Mouse (Mus musculus): ENCODE results near the gene Gna11.

Gene Gna11

DNA sequence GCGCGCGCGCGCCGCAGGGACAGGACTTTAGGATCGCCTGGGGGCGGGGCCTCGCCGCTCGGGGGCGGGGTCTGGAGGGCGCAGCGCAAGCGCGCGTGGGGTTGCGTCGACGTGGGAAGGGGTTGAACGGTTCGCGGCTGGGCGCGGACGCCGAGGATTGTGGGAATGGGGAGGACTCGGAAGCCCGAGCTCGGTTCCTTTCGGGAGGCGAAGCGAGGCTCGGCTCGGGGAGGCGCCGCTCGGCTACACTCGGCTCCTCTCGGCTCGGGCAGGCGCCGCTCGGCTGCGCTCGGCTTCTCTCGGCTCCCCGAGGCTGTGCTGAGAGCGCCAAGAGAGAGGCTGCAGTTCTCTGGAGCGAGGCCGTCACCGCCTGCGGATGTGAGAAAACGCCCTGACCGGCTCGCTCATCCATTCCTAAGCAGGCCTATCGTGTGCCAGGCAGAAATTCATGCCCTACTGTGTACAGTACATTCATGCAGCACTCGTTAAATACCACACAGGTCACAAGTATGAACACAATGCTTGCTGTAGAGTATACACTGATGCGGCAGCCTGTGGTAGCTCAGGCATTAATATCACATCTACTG is at the start of gene Gna11:
Gna11 (minus strand) TSS at position 30 of the 587 bp plus-strand sequence.
- peak; percentile 99 to 100 for DNase-seq

- no peak for DNase-seq
Observed at GRCm38 (mm10) chr10:81593935-81594334, 48.9 kb upstream of the Gna11 start.

GRCm38 (mm10) chr10:81593223-81593622 is 48.2 kb upstream of the Gna11 start:
- no peak for DNase-seq

GRCm38 (mm10) chr10:81592631-81593030 is 47.6 kb upstream of the Gna11 start:
- no peak for DNase-seq

DNA sequence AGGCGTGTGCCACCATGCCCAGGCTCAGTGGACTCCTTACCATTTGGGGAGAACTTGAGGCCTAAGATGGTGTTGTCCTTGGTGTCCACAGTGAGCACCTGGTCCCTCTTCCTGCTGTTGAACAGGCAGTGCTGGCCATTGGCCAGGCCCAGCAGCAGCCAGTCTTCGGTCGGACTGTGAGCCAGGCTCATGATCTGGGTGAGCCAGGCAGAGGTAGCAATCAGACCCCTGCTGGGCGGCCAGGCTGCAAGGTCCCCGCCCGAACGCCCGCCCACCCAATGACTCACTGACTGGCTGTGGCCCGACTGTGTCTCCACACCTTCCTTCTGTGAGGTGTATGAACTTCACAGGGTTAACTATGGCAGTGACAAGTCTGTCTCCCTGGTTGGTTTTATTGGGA is 46.9 kb upstream of the Gna11 start:
- DNase-seq = no peak

DNA sequence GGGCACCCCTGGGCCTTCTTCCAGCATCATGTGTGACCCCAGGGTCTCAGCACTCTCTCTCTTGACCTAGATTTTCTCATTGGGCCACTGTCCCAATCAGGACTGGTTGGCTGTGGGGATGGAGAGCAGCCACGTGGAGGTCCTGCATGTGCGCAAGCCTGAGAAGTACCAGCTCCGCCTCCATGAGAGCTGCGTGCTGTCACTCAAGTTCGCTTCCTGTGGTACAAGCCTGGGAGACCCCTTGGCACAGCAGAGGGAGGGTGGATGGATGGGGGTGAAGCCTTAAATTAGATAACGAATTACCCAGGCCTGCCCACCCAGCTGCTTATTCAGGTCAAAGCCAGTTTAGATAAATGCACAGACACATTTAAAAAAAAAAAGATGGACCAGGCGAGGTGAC is 43.7 kb upstream of the Gna11 start:
- DNase-seq = no peak

GRCm38 (mm10) chr10:81583347-81583746 is 38.4 kb upstream of the Gna11 start:
- DNase-seq = no peak

DNA sequence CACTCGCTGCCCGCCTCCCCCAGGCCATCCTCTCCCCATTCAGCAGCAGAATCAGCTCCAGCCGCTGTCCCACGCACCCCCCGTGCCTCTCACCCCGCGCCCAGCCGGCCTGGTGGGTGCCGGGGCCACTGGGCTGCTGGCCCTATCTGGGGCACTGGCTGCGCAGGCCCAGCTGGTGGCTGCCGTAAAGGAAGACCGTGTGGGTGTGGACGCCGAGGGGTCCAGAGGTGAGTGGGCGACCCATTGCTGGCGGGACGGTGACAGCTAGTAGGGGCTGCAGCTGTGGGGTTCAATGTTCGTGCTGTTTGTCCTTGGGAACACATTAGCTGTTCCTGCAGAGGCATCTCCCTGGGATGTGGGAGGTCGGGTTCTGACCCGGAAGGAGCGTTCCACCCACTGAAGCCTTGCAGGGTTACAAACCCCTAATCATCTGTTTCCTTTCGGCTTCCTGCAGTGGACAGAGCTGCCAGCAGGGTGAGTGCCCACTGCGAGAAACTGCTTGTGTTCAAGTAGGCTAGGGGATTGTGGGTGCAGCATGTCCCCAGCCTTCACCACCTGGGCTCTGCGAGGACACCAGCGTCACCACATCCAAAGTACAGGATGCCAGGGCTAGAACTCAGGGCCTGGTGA is 35.6 kb upstream of the Gna11 start:
- DNase-seq = no peak

DNA sequence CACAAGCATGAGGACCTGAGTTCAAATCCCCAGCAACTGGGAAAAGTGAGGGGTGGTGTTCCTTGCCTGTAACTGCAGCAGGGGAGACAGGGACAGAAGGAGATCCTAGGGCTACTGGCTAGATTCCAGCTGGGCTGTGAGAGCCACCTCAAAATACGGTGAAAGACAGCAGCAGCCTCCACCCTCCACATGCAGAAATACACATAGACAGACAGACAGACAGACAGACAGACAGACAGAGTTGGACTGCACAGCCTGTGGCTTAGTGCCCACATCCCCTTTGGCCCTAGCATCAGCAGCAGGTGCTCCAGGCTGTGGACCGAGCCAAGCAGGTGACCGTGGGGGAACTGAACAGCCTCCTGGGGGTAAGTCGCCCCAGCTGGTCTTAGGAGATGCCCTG is 35.0 kb upstream of the Gna11 start:
- no peak for DNase-seq

DNA sequence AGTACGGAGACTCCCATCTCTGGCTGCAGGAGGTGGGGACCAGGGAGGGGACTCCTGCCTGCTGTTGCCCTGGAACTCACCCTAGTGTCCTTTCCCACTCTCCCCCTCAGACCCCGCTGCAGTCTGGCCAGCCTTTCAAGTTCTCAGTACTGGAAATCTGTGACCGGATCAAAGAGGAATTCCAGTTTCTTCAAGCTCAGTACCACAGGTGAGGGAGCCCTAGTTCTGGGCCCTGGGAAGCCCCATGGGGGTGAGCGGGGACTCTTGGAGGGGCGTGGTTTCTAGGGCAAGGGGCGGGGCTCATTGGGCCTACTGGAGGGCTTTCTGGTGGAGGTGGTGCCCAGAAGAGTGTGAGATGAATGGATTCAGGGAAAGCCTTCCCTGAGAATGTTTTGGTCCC is 30.7 kb upstream of the Gna11 start:
- peak in 1 of 2 experiments; percentile 59 for DNase-seq

DNA sequence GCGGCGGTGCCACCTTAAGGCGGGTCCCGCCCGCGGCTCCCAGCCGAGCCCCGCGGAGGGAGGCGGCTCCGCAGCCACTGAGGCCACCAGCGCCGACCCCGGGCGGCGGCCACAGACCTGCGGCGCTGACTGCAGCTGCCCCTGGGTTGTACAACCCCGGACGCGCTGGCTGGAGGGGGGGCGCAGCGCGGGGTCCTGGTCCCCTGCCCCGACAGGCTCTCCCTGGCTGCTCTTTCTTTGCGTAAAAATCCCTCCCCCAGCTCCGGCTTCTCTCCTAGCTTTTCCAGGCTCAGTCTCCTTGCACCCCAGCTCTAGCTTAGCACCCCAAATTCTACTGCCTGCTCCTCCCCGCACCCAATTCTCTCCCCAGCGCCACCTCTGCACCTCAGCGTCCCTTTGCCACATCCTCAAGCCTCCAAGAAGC is 30.2 kb upstream of the Gna11 start:
- peak in 1 of 2 experiments; percentile 63 for DNase-seq

DNA sequence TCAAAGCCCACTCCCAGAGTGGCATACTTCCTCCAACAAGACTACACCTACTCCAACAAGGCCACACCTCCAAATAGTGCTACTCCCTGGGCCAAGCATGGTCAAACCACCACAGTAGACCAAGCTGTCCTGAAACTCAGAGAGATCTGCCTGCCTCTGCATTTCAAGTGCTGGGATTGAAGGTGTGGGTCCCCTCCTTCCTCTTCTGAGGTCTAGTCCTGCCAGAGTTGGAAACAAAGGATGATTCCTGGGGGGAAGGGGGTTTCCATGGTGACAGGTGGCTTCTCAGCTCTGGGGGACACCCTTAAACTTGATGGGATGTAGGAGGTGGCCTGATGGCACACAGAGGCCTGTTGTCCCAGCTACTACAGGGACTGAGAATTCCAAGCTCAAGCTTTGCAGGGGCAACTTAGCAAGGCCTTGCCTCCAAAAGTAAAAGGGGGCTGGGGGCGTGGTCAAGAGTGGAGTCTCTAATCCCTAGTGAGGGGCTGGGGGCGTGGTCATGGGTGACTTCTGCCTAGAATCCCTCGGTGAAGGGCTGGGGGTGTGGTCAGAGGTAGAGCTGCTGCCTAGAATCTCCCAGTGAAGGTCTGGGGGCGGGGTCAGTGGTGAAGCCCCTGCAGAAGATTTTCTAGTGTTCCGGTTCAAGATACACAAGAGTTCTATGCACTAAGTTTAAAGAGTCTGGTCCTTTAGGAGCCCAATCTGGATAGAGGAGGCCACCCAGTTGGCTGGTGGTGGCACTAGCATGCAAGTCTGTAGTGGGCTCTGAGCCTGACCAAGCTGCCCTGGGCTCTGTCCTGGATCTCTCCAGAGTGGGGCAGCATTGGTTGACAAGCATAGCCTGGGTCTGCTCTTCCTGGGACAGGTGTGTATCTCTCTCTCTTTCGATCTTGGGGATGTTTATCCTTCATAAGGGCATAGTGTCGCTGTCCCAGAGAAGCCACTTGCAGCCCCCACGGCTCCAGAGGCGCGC is 29.4 kb upstream of the Gna11 start, which contains the start of gene Tle2:
Tle2 (plus strand) TSS at position 481 of the 976 bp plus-strand sequence.
- no peak for DNase-seq

DNA sequence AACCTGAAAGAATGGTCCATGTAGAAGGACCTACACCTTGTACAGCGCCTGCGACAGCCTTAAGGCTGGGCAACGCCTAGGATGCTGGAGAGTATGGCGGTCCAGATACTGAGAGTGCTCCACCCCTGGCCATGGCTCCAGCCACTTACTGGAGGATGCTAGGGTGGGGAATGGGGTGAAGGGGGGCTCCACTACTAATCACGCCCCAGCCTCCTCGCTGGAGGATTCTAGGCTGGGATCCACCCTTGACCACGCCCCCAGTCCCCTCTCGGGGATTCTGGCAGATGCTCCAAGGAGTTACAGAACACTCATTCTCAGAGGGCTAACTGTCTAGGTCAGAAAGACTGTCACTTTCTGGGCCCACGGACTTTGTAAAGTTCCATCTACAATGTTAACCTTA is 28.0 kb upstream of the Gna11 start:
- DNase-seq = peak in 1 of 2 experiments; percentile 52

GRCm38 (mm10) chr10:81572133-81572671 is 27.2 kb upstream of the Gna11 start:
- DNase-seq = peak in 1 of 2 experiments; percentile 48

DNA sequence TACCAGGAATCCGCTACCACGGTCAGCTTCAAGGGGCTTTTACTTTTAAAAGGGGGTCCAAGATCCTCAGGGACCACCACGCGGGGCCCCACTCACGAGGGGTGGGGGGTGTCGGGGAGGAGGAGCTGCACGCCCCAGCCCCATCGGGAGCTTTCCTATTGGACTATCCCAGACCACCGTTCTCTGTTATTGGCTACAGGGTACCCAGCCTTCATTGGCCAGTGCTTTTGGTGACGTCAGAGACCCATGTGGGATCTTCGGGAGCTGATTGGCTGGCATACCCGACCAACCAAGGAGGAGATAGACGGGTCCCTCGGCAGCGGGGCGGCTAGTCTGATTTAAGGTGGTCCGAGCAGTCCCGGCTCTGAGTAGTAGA is 26.5 kb upstream of the Gna11 start:
- peak; percentile 99 to 100 for DNase-seq

DNA sequence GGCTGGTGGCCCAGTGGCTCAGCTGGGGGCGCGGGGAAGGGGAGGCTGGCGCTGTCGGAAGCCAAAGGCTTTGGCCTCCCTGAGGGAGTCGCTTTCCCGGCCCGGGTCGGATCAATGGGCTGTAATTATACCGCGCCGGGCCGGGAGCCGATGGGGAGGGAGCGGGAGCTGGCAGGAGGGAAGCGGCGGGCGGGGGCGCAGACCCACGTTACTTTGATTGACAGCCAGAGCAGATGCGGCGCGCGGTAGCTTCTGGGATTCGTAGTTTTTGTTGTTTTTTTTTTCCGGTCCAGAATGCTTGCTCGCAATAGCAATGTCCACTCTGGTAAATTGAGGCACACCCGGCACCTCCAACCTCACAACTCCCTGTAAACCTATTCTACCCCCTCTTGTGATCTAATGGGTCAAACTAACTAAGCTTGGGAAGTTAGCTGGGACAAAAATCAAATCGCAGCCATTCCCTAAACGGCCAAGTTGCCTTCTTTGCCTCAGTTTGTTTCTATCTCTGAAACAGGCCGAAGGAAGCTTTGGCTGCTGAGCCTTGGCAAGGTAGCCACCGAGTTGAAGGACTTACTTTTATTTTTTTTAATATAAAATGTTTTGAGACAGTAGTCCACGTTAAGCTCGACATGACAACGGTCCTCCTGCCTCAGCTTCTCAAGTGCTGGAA is 26.0 kb upstream of the Gna11 start:
- DNase-seq = peak; percentile 94 to 95

DNA sequence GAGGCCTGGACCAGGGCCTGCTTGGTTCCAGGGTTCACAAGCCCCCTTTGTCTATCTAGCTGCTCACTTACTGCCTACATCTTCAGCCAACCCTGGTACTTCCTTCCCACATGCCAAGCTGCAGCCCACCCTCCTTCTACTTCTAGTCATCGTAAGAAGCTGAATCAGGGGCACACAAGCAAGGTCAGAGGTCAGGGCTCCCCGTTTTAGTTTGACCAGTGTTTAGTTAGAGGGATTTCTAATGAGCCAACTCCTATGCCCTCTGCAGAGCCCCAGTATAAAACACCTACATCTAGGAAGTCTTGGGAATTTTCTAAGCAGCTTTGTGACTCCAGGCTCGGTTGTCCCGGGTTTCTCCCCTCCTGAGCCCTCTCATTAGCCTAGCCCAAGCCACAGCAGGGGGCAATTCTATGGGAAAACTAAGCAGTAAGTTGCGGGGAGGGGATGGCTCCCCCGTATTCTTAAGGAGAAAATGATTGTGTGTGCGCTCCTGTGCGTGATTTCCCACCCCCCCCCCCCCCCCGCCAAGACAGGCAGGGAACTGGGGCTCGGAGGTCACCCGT is 25.3 kb upstream of the Gna11 start:
- no peak for DNase-seq

DNA sequence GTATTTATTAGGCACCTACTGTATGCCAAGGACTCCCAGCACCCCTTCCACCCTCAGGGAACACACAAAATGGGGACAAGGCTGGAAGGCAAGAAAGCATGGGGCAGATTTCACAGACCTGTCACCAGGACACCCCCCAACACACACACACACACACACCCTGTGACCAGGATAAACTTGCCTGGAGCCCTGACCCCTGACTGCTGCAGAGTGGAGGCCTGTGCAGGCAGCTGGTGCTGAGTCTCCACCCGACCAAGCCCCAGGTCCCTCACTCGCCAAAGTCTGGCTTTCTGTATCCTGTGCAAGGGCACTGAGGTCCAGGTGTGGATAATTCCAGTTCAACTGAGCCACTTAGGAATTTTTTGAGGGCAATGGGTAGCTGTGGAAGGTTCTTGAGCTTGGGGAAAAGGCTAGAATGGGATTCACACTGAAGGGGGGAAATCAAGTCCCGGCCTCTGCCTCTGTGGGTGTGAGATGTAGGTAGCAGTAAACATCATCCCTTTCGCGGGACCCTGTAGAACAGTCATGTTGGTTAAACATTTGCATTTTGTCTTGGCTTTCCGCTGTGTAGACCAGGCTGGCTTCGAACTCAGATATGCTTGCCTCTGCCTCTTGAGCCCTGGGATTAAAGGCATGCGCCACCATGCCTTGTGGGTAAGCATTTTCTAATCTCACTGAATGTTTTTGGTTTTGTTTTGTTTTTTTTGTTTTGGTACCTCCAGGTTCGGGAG is 24.7 kb upstream of the Gna11 start:
- DNase-seq = no peak

DNA sequence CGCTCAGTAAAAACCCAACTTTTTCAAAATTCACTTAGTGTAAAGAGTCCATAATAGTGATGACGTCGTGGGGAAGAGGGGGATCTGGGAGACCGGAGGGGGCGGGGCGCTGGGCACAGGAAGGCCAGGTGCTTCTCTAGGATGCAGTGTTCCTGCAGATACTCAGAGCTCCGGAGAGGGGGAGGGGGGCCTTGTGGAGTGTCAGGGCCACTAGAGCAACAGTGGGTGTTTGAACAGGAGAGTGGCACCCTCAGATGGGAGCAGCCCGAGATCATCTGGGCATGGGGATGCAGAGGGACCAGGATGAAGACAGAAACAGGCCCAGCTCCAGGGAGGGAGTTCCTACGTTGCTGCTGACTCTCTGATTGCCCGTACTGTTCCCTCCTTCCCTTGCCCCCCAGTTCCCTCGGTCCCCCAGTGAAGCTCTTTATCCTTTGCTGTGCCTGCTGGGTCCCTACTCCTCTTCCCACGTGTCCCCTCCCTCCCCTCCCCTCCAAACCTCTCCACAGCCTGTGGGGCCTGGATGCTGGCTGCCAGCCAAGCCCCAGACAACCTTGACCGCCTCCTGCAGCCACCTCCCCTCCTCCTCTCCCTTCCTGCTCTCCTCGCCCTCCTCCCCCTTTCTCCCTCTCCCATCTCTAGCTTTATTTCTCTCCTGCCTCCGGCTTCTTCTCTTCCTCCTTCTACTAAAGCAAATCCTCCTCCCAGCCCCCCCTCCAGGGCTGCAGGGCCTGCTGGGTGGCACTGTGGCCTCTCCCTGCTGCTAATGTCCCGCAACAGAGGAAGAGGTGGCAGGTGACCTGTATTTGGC is 23.6 kb upstream of the Gna11 start:
- peak; percentile 49 to 54 for DNase-seq
